Mouse (Mus musculus) inflammation-experienced regulatory T-cells, adult 6 months (primary cell): ENCODE results near the gene Sec24b. TPM values are rescaled to one million over a fixed set of nuclear protein-coding genes. Genes with fewer than 3 reads are reported as not detected.

Source experiments
- ATAC-seq: one replicate; pipeline ENCODE4 v1.8.0; 2017
- polyA plus RNA-seq, 3 experiments: library from polyadenylated mRNA; unstranded; fragments of 100-300 nt; shearing (Covaris generic); gene quantifications; one replicate each; pipeline ENCODE4 v1.2.1; 2017

The Sec24b gene
- polyA plus RNA-seq: 10 to 100 TPM; 18.6 to 34.0 (median 20.5) TPM

DNA sequence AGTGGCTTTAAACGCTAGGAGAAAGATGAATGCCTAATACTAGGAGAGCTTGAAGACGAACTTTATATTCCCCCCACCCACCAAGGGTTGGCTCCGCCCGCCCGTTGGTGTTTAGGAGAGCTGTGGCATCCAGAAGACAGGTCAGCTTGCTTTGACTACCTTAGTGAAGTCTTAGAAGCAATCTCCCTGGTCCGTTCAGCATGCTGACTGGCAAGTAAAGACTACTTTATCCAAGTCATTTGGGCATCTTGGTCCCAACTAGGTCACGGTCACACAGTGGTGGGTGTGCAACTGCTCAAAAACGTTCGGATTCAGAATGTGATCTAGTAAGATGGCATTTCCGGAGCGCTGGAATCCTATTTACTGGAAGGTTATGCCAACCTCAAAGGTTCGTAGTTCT lies at the start of gene Sec24b:
Gene Sec24b, minus strand, starts transcription at position 273 of the 400 bp plus-strand sequence.
- ATAC-seq: peak; percentile 12

- ATAC-seq: no peak
Measured at GRCm38 (mm10) chr3:130104471-130104870, 43.1 kb upstream of the Sec24b start.

DNA sequence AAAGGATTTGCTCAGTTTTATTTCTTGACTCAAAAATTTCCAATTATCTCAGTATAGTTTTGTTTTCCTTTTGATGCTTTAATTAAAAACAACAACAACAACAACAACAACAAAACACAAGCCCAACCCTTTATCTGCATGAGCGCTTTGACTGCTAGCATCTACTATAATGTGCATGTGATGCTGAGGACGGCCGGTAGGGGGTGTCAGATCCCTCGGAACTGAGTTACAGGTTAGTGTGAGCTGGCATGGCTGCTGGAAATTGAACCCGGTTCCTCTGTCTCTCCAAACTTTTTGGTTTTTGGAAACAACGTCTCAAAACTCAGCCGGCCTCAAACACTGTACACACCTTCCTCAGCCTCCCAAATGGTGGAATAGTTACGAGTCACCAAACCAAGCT lies 42.1 kb upstream of the Sec24b start:
- ATAC-seq: no peak

- no peak for ATAC-seq
Measured at GRCm38 (mm10) chr3:130095160-130095781, 33.9 kb upstream of the Sec24b start.

GRCm38 (mm10) chr3:130094125-130094704 lies 32.9 kb upstream of the Sec24b start:
- no peak for ATAC-seq

DNA sequence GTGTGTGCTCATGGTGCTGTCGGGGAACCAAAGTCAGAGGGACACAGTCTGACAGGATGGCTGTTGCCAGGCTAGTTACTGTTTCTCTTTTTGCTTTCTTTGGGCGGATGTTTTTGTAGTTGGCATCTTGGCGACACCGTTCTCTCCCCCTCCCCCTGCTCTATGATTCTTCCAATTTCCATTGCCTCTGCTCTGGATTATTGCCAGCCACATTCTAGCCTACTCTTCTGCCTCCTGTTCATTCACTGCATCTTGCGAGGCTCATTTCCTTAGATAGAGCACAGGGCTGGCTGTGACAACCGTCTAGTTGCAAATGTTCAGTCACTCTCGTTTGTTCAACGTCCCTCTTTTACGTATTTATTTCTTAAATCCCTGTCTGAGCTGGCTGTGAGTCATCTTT lies 29.1 kb upstream of the Sec24b start:
- no peak for ATAC-seq

DNA sequence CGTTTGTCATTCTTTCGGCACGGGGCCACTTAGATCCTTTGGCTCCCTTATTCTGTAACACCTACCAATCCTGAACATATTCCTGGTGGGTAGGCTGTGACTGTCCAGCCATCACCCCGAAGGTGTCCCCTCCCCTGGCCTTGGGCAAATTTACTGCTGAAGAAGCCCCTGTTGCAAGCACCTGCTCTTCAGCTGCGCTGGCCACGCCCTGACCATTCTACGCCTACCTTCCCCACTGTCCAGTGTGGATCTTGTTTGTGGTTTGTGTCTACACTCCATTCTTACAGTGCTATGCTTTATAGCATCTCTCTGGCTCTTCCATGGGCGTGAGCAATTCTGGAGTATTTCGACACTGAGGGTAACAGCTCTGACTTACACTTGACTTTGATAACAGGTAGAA lies 27.3 kb upstream of the Sec24b start:
- ATAC-seq: no peak

- ATAC-seq: no peak
Measured at GRCm38 (mm10) chr3:130087466-130087865, 26.1 kb upstream of the Sec24b start.

DNA sequence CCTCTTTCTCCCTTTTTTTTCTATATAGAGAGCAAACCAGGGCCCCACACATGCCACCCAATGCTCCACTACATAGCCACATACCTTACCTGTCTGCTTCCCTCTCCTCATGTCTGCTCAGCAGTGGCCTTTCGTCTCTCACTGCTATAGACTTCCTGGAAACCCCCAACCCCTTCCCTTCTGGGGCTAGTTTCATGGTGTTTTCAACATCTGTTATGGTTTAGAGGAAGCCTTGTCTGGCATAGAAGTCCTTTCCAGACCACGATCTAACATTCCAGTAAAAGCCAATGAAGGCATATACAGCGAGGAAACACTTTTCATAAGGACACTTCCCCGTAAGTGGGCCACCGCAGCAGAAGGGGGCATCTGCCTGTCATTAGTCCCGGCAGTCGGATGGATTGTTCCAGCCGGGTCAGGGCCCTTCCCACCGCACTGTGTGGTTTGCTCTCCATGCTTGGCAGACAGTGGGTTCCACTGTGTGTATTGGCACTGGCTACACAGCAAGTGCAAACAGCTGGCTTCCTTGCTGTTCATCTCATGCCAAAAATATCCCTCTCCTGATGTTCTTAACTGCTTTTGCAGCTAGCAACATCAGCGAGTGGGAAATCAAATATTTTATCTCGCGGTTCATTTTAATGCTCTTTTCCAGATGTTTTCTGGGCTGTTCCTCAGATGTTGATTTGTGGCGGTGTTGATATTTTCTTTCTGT lies 25.2 kb upstream of the Sec24b start:
- no peak for ATAC-seq

DNA sequence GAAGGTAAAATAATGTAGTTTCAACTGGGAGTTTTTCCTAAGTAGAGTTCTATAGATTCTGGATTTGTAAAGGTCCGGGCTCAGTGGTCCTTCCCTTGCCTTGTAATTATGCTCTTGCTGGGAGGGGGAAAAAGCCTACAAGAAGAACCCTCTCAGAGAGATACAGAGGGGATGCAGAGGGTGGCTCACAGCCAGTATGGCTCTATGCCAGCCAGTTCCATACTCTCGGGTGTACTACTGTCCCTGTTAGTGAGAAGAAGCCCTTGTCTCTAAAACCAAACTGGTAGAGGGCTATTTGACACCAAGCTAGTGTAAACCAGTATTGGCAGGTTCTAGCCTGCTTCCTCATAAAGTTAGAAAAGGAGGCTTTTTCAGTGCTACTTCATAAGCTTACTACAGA lies 22.0 kb upstream of the Sec24b start:
- no peak for ATAC-seq

GRCm38 (mm10) chr3:130080666-130081065 lies 19.3 kb upstream of the Sec24b start:
- ATAC-seq: no peak

GRCm38 (mm10) chr3:130079794-130080193 lies 18.4 kb upstream of the Sec24b start:
- peak; percentile 85 for ATAC-seq

- ATAC-seq: no peak
Measured at GRCm38 (mm10) chr3:130077291-130077690, 15.9 kb upstream of the Sec24b start.

GRCm38 (mm10) chr3:130075746-130076145 lies 14.4 kb upstream of the Sec24b start:
- ATAC-seq: peak; percentile 41

DNA sequence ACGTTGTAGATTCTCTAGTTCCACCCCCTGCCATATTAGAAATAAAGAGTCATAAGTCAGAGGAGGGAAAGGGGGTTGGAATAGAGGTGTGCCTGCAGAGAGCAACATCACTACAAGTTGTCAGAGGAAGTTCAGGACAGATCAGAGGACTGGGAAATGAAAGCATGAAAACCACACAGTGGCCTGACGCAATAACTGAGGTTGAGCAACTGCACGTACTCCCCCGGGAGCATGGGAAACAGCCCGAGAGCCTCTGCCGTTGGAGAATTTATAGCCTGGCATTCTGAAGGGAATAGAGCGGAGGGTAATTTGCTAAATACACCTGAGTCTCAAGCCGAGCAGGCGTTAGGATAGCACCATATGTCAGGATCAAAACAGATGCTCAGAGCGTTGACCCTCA lies 11.7 kb upstream of the Sec24b start:
- no peak for ATAC-seq

- ATAC-seq: no peak
Measured at GRCm38 (mm10) chr3:130071918-130072317, 10.6 kb upstream of the Sec24b start.

- peak; percentile 68 for ATAC-seq
Measured at GRCm38 (mm10) chr3:130060396-130061029, 840 bp downstream of the Sec24b start.

- peak; percentile 47 for ATAC-seq
Measured at GRCm38 (mm10) chr3:130059805-130060395, 1.5 kb downstream of the Sec24b start.

GRCm38 (mm10) chr3:130058488-130058887 lies 2.9 kb downstream of the Sec24b start:
- no peak for ATAC-seq

DNA sequence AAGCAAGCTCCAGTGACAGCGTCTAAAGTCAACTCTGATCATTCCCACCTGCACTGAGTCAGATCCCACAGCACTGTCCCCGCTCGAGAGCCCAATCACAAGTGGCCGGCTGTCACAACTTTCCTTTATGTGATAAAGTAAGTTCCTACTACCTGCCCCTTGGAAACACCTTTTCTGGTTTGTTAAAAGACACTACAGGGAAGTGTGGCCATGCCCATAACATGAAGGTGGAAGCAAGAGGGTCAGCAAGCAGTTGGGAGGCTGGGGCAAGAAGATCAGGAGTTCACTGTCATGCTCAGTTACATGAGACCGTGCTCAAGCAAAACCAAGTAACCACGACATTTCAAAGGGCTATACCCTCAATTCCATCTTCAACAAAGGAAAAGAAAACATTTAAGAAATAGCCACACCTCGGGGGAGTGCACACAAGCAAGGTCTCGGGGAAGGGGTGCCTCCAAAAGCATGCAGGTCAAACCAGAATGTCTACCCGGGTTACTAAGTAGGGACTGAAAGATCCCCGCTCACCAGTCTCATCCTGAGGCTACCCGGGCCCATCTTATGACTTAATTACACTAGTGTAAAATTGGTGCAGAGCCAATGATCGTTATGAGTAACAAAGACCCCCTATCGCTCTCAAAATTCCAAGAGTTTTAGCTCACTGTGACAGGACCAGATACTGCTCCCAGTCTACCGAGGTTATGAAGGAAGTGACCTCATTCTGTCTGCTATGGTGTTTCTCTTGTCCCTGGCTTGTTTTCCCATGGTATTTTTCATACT lies 3.6 kb downstream of the Sec24b start:
- ATAC-seq: no peak

DNA sequence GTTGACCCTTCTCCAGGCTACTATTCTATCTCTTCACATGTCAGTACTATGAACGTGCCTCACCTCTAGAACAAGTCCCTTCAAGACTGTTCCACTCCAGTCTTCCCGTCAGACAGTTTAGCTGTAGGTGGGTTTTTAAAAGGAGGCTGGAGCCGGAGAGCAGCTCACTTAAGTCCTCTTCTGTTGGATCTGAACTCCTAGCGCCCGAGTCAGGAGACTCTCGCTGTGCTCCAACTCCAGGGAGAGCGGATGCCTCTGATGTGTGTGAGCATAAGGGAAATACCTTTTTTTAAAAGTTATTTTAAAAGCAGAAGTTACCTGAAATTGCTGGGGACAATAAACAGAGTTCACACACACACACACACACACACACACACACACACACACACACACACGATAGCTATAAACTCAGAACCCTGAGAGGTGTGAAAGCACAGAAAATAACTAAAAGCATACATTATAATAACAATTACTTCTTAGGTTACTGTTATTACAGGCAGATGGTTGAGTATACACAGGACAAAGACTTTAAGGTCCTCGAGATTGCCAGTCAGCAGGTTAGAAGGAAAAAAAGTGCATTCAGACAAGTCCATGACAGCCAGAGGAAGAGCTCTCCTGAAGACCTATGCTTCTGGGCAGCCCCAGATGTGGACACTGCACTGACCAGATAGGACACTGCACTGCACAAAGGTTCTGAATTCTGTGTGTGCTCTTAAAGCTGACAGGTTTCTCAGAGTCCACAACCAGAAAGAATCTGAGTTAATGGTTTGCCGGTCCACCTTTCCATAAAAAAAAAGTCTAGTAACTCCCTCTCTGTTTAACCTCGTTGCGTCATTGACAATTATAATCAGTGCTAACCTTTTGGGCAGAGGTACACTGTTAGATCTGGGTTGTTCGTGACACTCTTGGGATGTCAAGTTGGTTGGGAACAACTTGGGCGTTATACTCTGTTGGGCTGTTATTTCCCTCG lies 5.7 kb downstream of the Sec24b start:
- ATAC-seq: no peak
